Mouse (Mus musculus) MEL-GATA-1-ER (cell line): ENCODE data around the gene Adora1.

ENCODE experiments used
- DNase-seq: peaks from one replicate; pipeline ENCODE4 v3.0.0-alpha.2; 2012; ENCODE audit warnings: low read depth; ENCODE audit errors: extremely low read depth

Gene Adora1

DNA sequence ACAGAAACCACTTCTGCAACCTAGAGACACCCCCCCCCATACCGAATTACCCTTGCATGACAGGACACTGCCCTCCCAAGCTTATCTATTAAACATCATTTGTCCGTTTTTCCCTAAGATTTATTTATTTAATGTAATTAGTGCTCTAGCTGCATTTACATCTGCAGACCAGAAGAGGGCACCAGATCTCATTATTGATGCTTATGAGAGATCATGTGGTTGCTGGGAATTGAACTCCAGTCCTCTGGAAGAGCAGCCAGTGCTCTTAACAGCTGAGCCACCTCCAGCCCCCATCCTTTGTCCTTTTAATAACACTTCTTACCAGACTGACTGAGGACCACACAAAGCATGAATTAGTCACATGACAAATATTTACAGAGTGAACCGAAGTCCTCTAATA, 80.6 kb downstream of the Adora1 start:
- DNase-seq: no peak

DNA sequence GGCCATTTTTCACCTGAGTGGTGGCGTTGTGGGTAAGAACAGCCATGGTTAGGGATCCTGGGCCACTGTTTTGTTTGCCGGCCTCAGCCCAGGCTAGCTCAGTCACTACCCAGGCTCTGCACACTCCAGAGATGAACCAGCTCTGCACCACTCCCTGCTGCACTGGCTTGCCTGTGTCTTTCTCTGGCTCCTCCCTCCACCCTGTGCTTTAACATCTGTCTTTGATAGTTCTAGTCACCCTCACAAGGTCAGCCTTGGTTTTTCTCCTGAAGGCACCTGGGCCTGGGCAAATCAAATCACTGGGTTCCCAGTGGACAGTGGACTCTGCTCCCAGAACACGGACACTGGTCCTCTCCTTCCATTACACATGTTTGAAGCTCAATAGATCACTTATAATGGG, 81.1 kb downstream of the Adora1 start:
- DNase-seq: no peak

DNA sequence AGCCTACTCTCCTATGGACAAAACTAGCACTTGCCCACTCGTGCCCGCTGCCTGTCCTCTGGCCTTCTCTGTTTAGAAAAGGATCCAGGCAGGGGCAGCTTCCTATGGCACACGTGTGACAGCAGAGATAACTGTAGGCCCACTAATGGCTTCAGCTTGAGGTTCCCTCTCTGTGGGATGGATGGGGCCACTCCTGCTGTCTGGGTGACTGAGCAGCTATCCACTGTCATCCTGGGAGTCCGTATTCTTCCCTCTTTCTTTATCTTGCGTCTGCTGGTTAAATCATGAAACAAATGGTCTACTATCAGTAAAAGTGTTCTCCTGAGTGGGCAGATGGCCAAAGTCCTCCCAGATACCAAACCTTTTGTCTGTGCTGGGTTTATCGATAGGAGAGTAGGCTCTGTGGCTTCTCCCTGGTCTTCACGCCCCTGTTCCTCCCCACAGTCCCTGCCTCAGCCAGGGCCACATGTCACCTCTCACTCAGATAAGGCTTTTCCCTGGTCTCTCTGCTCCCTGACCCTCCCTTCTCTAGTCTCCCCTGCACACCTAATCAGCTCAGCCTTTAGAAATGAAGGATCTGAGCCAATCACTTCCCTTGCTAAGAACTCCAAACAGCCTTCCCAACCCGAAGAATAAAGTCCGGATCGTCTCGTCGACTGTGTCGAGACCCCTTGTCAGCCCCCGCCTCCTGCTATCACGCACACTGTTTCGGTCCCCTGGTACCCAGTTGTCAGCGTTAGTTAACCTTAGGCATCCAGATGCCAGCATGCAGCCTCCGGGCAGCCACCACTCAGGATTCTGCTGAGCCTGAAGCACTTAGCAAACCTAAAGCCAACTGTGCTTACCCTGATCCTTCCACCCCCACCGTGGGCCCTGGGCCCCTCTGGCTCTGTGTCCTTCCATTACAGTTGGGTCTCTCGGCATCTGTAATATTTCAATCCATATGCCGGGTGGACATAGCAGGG, 82.3 kb downstream of the Adora1 start:
- DNase-seq: peak; percentile 46

DNA sequence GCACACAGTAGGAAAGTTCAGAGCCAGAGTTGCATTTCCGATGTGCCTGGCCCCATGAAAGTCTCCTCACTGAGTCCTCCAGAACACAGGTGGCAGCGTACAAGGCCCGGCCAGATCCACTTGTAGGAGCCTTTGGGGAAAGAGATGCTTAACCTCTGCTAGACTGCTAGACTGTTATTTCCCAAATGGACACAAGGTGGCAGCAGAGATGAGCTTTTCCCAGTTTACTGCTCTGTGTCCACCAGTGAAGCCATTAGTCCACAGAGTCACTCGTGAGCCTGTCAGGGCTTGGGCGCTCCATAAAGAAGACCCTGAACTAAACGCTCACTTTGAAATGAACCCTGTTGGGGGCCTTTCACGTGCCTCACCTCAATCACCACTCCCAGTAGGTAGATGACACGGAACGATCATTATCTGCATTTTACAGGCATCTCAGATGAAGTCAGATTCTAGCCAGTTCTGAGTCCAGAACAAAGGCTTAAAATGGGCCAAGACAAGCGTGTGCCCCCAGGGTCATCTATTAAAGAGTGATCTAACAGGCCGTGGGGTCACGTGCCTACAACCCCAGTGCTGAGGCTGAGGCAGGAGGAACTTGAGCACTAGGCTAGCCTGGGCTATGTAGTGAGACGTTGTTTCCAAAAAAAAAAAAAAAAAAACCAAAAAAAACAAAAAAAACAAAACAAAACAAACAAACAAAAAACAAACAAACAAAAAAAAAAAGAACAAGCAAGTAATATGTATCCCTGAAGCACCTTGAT, 83.4 kb downstream of the Adora1 start:
- peak; percentile 72 for DNase-seq

DNA sequence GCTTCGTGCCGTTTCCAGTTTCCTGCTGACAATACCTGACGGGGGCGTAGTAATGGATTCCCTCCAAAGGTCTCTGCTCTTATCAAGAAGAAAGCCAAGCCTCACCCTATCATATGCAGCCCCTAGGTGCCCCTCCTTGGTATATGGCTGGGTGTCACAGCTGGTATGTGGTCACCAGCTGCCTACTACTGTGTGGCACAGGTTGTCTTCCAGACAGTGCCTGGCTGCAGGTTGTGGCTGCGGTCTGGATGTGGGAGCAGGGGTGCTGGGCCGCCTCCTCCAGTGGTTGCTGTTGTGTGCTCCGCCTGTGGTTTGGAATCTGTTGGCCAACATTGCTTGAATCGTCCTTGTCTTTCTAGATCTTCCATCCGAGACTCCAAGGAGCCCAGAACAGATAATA, 84.5 kb downstream of the Adora1 start:
- DNase-seq: no peak

DNA sequence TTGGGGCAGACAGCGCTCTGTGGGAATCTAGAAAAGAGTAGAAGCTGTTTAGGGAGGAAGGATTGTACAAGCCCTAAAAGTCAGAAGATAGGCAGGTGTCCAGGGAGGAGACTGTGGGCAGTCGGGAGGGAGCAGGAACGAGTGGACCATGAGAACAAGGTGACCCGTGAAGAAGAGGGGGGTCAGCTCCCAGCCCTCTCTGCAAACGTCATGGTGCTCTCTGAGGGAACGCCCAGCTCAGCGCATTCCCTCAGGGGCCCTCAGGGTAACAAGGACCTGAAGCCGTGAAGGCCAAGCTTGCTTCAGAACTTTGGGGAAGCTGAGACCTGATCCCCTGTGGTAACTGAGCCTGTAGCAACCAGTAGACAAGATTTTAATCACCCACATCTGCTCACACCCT, 85.2 kb downstream of the Adora1 start:
- no peak for DNase-seq
